Mouse (Mus musculus): ENCODE measurements around the gene Nrxn2.

DNA sequence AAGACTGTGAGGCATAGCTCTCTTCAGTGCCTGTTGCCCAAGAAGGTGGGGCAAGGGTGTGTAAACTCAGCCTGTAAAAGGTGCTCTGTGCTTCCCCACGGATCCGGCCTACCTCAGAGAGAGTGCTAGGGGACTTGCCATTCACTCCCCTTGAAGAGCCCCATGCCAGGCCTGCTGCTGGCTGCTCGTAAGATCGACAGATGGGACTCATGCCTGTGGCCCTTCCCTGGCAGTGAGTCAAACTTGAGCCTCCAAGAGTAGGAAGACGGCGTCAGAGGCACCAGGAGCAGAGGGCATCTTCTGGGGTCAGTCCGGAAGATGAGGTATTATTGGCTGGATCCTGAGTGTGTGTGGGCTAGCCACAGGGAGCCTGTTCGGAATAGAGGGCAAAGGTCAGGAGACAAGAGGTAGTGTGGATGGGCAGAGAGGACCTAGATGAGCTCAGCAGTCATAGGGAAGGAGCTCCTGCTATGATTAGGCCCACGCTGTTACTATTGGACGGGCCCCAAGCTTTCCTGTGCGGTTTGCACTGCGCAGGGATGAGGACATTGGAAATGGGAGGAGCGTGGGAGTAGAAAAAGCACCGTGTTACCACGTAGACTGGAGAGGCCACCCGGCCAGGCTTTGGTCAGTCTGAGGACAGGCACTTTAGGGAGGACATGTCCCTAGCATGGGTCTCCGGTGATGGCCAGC lies 109.5 kb downstream of the Nrxn2 start:
- TF ChIP-seq CTCF (conservative IDR thresholded peaks at IDR 0.05; ENCODE audit: insufficient read depth, insufficient read length, low read depth, low read length) (no peak), POLR2A (IDR thresholded peaks at IDR 0.05; ENCODE audit: low read depth, low read length) (no peak)
